Mouse (Mus musculus): ENCODE results near the gene Plcb4.
"Not testable (repeated sequence)": the region's sequence is repeated elsewhere in the genome, so short reads cannot be mapped to it uniquely, and the experiment has no call there.

Plcb4 gene

DNA sequence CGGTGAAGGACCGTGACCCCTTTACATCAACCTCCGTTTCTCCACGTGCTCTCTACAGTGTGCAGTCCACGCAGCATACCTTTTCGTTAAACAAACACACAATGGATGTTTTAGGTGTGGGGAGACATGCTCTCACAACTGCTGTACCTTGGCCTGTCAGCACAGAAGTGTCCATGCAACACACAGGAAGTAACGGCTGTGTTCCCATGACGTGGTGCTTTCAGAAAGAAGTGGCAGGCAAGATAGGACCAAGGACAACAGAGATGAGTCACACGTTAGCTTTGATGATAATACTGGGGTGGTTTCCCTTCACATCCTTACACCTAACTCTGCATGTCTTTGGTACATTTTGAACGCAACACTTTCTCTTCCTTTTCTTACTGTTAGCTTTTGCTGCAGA, 232.3 kb downstream of the Plcb4 start:
- no peak for DNase-seq (ENCODE audit: low spot score)

DNA sequence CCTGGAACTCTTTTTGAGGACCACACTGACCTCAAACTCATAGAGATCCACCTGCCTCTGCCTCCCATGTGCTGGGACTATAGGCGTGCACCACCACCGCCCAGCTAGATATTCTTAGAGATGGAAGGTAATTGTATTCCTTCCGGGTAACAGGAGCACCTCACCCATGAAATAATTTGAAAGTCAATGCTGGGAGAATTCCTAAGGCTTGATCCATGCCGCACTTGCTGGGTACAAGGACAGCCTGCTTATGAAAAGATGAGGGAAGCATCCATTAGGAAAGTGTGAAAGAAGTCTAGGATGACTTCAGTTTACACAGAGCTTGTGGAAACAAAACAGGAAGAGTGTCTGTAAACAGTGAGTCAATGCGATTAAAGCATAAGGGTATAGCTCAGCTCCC, 232.9 kb downstream of the Plcb4 start:
- DNase-seq (ENCODE audit: low spot score), result no peak

DNA sequence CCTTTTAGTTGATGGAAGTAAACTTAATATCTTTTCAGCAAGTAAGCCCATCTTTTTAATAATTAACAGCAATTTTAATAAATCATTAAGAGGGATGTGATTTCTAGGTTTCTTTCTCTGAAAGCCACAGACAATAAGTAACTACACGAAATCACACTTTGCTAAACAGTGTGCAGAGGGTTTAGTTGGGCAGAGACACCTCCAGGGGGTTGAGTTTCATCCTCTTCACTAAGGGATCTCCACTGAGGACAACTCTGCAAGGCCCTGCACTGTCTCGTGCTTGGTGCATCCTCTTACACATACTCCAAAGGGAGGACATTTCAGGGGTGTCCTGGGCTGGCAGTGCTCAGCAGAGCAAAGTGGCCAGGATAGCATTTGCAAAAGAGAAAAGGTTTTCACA, 235.8 kb downstream of the Plcb4 start:
- DNase-seq (ENCODE audit: low spot score), result no peak

DNA sequence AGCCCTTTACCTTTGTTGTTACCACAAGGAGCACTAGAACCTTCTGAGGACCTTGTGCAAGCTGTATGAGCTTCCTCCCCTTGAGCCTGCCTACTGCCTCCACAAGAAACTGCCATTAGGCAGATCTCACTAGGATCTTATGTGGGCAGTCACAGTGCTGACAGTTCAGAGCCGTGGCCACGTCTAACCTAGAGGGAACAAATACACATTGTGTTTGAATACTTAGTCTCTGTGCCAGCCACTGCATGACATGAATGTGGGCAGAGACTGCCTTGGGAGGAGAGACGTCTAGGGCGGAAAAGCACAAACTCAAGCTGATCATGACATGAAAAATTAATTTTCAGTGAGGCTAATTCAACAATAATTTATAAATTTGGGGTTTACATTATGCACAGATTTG, 239.2 kb downstream of the Plcb4 start:
- DNase-seq (ENCODE audit: low spot score), result no peak

DNA sequence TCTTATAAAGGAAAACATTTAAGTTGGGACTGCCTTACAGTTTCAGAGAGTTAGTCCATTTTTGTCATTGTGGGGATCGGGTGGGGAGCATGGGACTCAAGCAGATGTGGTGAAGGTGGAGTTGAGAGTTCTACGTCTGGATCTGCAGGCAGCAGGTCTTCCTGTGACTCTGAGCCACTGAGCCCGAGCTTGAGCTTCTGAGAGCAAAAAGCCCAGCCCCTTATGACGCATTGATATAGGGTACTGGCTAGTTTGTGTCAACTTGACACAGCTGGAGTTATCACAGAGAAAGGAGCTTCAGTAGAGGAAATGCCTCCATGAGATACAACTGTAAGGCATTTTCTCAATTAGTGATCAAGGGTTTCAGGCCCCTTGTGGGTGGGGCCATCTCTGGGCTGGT, 241.1 kb downstream of the Plcb4 start:
- not testable (repeated sequence) for DNase-seq (ENCODE audit: low spot score)

DNA sequence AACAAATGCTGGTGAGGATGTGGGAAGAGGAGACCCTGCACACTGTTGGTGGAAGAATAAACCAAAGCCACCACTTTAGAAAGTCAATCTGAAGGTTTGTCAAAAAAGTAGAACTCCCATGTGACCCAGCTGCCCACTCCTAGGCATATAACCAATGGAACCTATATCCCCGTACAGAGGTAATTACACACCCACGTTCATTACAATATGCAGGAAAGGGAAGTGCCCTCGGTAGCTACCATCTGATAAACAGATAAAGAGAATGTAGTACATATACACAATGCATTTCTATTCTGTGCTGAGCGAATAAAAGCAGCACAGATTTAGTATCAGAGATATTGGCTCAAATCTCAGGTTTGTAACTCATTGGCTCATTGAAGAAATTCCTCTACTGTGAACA, 242.2 kb downstream of the Plcb4 start:
- no peak for DNase-seq (ENCODE audit: low spot score)

DNA sequence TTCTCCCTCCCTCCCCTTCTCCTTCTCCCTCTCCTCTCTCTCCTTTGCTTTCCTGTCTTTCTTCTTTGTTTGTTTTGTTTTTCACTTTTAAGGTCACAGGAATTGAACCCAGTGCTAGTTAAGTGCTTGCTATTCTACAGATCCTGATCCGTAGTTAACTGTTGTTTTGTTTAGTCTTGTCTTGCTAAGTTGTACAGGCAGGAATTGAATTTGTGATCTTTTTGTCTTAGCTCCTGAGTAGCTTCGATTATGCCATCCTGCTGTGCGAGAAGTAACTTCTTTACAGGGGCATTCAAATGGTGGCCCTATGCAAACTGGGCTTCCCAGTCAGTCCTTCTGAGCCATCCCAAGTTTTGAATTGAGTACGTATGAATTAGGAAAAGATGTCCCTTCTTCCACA, 245.5 kb downstream of the Plcb4 start:
- no peak for DNase-seq (ENCODE audit: low spot score)

DNA sequence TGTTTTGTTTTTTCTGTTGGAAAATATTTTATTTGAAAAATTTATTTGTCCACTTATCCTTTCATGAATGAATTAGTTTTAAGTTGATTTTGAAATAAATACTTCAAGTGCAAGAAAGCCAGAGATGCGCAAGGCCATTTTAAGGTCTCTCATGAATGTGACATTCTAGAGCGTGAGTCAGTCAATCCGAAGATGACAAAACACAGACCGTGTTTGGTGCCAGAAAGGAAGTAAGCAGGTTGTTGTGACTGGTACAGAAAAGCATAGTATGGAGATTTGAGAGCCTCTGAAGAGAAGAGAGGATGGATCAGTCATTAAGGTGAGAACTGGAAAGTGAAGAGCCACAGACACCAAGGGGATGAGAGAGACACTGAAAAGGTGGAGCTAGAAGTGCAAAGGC, 246.0 kb downstream of the Plcb4 start:
- no peak for DNase-seq (ENCODE audit: low spot score)

DNA sequence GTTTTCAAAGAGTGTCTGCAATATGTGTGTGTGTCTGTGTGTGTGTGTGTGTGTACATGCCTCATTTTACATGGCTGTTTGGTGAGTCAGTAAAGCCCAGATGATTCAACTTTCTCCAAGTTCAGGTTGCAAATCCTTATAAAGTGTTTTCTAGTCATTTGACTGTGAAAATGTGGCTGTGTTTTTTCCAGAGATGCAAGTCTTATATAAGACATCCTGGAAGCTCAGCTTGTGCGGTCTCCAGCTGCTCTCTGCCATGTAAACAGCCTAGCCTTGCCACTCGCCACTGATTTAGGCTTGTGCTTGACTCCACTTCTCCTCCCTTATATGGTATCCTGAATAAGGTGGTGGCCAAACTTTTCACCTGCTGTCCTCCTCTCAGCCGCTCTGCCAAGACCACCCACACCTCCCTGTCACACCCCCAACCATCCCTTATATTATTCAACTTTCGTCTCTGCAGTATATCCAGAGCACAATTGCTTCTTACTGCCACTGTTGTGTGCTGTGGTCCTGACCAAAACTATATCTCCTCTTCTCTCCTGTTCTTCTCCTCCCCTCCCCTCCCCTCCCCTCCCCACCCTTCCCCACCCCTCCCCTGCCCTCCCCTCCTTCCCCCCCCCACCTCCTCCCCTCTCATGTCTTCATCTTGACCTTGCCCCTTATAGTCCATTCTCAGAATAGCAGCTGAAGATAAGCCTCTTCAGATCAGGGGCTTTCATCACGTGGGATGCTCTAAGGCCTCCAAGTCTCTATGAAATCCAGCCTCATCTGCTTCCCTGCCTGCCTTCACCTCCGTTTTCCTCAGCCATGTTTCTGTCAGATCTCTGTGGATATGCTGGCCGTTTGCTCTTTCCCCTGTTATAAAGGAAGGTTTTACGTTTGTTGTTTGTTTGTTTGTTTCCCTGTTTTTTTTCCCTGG, 255.8 kb downstream of the Plcb4 start:
- peak; percentile 8 for DNase-seq (ENCODE audit: low spot score)

DNA sequence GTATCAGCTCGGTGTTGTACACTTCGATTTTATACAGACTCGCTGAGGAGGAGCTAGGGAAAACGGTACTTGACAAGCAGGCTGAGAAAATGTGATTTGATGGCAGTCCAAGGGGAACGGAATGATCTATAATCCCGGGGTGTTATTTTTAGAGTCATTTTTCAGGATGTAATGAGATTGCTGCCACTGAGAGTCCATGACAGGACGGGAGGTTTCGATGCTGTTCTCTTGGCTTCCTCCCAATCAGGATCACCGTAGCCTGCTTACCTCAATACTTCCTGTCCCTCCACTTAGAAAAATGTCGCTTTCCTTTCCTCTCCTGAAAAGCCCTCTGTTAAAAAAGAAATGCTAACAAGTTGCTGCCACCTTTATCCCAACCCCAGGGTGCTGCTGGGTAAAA, 257.1 kb downstream of the Plcb4 start:
- DNase-seq (ENCODE audit: low spot score), result peak; percentile 9

DNA sequence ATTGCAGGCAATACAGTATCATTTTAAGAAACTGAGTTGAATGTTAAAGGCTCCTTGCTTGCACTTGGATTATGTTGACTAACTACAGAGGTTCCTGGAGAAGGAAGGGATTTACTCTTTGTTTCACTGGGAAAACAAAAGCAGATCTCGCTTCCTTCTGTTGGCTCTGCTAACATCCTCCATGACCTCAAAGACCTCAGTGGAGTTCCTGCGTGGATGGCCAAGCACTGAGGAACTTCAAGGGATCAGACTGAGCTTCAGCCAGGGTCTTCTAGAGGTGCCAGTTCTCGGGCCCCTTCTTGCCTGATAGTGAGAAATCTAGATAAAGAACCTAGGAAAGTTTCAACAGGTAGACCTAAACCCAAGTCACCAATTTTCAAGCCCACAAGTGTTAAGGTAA, 258.2 kb downstream of the Plcb4 start:
- DNase-seq (ENCODE audit: low spot score), result no peak

DNA sequence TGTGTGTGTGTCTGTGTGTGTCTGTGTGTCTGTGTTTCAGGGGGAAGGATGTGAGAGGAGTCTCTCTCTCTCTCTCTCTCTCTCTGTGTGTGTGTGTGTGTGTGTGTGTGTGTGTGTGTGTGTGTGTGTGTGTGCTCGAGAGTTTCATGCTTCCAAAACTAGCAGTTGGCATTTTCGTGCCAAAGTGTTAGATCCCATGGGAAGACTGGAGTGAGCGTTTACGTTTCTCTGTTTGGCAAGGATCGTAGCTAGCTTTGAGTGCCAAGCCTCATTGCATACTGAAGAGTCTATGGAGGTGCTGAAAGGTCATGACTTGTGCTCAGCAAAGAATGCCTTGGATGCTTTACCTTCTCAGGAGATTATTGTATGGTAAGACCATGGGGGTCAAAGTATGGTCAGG, 259.3 kb downstream of the Plcb4 start:
- no peak for DNase-seq (ENCODE audit: low spot score)

DNA sequence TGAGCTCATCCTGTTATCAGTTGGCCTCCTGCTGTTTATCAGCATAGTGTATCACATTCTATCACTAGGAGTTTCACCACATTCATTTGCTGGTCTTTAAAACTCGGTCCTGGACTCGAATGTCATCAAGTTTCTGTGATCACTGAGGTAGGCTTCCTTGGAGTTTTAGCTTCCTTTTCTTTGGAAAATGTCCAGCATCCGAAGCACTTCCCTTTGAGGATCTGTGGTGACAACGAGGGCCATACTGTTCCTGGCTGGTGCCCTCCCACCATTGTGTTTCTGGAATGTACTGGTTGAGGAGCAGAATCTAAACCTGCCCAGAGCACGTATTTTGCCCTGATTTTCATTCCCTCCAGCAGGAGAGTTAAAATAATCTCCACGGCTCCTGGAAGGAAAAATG, 260.8 kb downstream of the Plcb4 start:
- no peak for DNase-seq (ENCODE audit: low spot score)

DNA sequence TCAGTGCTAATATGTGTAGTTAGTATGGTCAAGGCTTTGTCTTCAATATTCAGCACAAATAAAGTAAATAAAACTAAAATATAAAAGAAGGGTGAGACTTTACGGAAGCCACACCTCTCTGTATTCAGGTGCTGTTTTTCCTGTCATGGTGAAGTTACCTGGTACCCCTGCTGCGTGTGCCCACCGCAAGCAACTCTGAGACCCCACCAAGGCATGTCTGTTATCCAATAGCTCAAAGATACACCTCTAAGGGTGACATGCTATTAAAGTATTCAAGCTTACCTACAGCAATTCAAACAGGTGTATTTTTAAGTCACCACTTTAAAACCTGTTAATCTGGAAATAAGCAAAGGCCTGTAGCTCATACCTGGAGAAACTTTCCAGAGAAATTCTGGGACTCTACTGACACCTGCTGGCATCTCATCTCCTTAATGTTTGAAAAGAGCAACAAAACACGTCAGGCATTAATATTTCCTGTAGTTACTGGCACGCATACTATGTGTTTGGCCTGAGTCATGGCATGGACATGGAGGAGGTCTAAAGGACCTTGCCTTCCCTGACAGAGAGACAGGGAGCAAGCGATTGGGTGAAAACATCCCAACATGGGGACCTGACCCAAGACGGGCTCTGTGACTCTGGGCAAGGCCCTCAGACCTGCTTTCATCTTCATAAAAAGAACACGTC, 268.0 kb downstream of the Plcb4 start:
- peak; percentile 80 for DNase-seq (ENCODE audit: low spot score)

DNA sequence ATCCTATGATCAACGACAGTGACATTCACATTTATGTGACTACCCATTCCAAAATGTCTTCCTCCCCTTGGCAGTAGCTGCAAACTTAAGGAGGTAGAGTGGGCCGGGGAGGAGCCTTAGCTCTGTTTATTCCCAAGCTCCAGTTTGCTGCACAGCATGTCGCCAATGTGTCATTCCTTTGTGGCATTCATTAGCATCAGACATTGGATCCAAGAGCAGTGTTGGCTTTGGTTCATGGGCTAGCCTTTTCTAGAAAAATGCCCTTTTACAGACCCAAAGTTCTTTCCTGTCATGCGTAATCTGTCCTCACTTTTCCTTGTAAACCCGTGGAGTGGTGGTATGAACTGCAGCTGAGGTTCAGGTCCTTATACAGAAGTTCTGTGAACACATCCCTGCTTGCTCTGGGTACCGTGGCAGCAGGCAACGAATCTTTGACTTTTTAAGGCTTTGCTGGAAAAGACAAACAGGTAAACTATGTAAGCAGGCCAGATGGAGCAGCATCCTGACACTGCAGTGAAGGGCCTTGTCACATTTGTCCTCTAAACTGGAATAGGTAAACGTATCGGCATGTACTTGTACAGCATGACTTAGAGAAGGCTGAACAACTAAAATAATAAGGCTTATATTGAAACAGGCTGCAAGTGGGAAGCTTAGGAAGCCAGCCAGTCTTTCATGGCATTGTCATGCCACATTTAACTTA, 270.4 kb downstream of the Plcb4 start:
- DNase-seq (ENCODE audit: low spot score), result no peak

DNA sequence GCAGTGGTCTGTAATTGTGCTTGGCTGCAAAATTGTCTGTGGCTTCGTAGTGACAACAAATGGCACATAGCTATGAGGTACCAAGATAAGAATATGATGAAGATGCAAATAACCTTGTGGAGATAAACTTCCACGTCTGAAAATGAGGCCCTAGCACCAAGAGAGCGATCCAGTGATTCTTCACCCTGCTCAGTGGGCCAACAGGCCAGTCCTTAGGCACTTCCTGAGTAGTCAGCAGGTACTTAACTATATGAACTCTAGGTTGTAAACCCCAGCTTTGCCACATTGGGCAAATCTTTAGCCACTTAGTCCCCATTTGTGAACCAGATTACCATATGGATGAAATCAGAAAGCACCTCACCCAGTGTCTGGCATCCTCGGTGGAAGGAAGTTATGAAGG, 271.9 kb downstream of the Plcb4 start:
- DNase-seq (ENCODE audit: low spot score), result no peak

DNA sequence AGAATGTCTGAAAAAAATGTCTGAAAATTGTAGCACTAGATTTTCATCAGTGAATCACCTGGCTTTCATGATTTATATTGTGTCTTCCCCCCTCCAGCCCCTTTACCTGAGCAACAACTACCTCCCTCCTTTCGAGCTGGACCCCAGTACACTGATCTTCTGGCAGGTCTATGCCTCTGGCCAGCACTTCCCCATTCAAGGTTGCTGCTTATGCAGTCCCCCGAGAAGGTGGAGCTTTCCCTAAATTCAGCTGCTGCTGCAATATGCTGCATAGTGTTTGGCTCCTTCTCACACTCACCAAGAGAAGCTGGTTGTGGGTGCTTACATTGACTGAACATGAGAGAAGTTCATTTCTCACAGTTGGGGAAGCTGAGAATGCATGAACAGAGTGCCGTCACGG, 273.8 kb downstream of the Plcb4 start:
- no peak for DNase-seq (ENCODE audit: low spot score)

DNA sequence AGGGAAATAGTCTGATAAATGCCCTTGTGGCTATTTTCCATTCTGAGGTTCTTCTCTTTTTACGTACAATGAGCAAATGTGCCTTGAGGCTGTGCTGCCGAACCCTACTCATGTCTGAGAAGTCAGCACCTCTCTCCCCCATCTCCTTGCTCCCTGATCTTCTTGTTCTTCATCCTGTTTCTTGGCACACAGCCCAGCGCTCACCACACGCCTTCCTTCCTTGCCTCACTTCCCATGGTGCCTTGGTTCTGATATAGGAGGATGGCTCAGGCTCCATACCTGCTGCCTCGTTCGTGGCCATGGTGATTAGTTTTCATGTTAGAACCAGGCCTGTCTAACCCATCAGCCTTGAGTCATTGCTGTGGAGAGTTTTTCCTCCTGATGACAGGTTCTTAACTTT, 277.6 kb downstream of the Plcb4 start:
- DNase-seq (ENCODE audit: low spot score), result no peak

DNA sequence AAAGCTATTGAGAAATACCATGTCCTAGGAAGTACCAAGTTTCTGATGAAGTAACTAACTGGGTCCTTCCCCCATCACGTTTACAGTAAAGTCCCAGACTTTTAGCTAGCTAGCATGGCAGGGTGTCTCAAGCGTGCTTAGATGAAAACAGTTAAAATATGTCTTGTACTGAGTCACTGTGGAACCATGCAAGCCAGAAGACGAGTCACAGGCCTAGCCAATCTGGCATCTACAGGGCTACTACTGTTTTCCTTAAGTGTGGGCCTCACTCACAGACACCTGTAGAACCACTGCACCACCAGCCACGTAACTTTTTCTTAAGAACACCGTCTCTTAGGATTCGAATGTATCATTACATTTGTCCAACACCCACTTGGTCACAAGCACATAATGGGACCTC, 278.8 kb downstream of the Plcb4 start:
- DNase-seq (ENCODE audit: low spot score), result no peak

DNA sequence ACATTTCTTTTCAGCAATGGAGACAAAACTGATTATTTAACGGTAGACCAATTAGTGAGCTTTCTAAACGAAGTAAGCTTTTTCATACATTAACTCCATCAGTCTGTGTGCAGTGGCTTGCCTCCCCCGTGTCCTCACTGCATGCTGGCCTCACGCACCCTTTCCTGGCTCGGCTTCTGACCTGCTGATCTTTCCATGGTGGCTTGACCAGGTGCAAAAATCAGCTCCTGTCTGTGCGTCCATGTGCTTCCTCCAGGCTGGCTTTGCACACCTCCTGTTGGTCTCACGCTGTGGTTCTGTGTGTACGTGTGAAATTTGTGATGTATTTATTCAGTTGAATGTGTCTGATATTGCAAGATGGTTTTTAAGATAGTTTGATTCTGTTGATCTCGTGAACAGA, 281.1 kb downstream of the Plcb4 start:
- no peak for DNase-seq (ENCODE audit: low spot score)

DNA sequence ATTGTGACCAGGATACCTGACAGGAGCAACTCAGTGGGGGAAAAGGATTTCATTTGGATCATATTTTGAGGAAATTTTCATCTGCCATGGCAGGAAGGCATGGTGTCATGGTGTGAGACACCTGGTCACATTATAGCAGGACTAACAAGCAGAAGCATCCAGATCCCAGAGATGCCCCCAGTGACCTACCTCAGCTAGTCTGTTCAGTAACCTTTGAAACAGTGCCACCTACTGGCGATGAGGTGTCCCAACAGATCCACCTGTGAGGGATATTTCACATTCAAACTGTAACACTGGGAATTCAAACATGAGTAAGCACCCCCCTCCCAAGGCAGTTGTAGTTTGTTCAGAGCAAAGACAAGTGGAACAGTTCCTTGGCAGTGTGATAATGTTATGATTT, 289.0 kb downstream of the Plcb4 start:
- no peak for DNase-seq (ENCODE audit: low spot score)

DNA sequence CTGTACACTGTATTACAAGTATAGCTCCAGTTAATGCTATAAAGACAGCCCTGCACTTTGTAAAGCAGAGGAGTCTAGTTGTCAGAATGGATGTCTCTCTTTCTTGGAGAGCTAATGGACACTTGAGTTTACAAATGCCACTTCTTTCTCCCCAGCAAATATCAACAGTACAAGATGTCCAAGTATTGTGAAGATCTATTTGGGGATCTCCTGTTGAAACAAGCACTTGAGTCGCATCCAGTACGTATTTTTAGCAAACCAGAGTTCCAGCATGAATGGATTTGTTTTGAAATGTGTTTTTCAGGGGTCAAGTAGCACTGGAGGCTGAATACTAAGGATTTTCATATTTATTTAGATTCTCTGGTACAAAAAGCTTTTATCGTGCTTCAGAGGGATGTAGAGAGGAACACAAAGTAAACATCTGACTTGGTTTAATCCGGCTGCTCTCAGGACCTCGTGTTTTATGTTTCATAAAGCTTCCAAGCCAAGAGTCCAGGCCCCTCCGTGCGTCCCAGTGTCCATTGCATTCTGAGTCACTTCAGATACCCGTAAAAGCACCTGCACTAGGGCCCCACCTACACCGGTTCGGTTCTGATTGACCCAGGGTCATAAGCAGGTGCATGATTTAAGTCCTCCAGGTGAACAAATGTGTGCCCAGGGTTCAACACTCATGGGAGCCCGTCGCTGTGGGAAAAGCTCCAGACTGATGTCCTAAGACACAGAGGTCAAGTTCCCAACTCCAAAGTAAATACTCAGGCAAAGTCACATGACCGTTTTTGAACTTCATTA, 296.1 kb downstream of the Plcb4 start:
- DNase-seq (ENCODE audit: low spot score), result peak; percentile 71
